Mouse (Mus musculus): ENCODE measurements around the gene Dab1. TPM values are rescaled to one million over a fixed set of nuclear protein-coding genes. Genes with fewer than 3 reads are reported as not detected.

Dab1 gene
- polyA plus RNA-seq, 1 experiment from 2014 or later, result 1.3 TPM

DNA sequence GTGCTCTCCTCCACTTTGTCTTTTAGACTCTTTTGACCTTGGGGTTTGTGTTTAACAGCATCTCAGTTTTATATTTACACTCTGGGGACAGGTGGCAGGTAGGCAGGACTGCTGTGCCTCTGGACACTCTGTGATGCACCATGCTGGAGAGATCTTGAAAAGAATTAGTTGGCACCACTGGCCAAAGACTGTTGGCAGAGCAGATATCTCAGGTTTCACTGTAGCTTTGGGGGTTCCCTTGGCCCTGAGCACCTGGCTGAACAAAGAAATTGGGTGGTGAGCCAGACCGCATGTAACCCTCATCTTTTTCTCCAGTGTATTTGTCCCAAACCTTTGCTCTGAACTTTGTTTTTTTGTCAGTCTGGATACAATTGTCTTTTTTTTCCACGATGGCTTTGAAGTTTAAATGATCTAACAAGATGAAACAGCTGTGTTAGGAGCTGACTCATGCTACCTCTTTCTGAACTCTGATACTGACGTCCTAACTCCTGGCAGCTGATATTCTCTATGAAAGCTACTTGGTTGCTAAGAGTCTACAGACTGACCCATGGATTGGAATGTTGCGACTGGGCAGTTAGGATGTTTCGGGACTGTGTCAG lies 960.9 kb downstream of the Dab1 start:
- Histone ChIP-seq H3K27ac (ENCODE audit: low read length) (no peak overlapping the region), H3K36me3 (ENCODE audit: control insufficient read depth, insufficient read depth) (no peaks in the 10 kb centered on the region), H3K9ac (ENCODE audit: low read depth, low read length) (no peak overlapping the region), H3K27me3 (ENCODE audit: control insufficient read depth, insufficient read depth, low read depth, low read length) (no peaks in the 10 kb centered on the region), H3K4me2 (ENCODE audit: low read depth, low read length) (no peak overlapping the region), H3K4me1 (ENCODE audit: control insufficient read depth, low read depth, low read length) (no peaks in the 10 kb centered on the region), H3K4me3 (ENCODE audit: low read depth, low read length) (no peak overlapping the region), H3K9me3 (replicated peaks; ENCODE audit: control insufficient read depth, low read length) (no peaks in the 10 kb centered on the region)
- ATAC-seq (ENCODE audit: low read depth), result no peak
- 66% methylated on average over 5 of the region's 5 CpGs for WGBS (ENCODE audit: insufficient replicate concordance)

DNA sequence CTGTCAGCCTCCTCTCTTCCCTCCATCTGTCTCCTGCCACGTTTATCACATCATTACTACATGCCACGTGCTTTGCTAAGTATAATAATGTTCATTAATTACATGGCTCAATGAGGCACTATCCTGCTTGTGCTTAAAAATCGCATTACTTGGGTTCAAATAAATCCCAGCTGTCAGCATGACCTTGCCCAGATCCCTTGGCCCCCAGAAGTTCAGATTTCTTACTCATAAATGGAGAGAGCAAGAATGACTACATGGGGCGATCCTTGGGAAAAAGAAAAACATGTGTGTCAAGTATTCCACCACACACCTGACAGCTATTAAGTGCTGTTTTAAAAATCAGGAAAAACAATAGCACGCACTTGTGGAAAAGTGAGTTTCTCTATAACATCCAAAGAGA lies 963.6 kb downstream of the Dab1 start:
- no peak overlapping the region for H3K4me3 ChIP-seq (ENCODE audit: low read depth, low read length)
- H3K4me1 ChIP-seq (ENCODE audit: control insufficient read depth, low read depth, low read length), result no peaks in the 10 kb centered on the region
- no peak for ATAC-seq (ENCODE audit: low read depth)
- no peak overlapping the region for H3K27ac ChIP-seq (ENCODE audit: low read length)
- no peak overlapping the region for H3K4me2 ChIP-seq (ENCODE audit: low read depth, low read length)
- no peak overlapping the region for H3K9ac ChIP-seq (ENCODE audit: low read depth, low read length)
- no peaks in the 10 kb centered on the region for H3K9me3 ChIP-seq (replicated peaks; ENCODE audit: control insufficient read depth, low read length)
- no peaks in the 10 kb centered on the region for H3K36me3 ChIP-seq (ENCODE audit: control insufficient read depth, insufficient read depth)
- H3K27me3 ChIP-seq (ENCODE audit: control insufficient read depth, insufficient read depth, low read depth, low read length), result no peaks in the 10 kb centered on the region
- 51% methylated on average over 5 of the region's 5 CpGs for WGBS (ENCODE audit: insufficient replicate concordance)

DNA sequence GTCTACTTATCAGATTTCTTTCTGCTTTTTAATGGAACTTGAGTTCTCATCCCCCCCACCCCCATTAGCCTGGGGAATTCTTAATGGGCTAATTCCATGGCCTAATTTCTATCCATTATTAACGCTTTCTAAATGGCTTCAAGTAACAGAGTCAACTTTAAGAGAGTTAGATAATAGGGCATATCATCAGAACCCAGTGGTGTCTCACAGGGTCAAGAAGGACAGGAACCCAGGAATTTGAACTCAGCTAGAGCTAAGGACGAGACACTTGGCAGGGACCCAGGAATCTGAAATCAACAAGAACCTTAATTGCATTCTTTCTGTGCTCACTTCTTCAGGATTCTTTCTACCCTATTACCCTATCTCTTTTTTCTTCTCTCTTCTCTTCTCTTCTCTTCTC lies 968.7 kb downstream of the Dab1 start:
- 39% methylated on average over 2 of the region's 2 CpGs for WGBS (ENCODE audit: insufficient replicate concordance)
- H3K36me3 ChIP-seq (ENCODE audit: control insufficient read depth, insufficient read depth), result no peaks in the 10 kb centered on the region

DNA sequence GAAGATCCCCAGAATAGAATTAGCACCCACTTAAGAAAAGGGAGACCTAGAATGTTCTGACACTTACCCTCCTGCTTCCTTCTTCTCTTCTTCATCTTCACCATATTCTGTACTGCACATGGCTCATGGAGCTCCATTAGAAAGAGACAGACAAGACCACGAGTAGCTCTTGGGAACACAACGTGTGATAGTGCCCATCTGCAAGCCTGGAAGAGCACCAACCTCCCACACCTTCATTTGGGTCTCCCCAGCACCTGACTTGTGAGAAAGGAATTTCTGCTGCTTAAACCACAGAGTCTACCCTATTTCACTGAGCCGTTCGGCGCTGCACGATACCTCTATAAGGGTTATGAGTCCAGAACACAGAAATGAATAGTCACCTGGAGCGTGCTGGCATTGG lies 977.8 kb downstream of the Dab1 start:
- H3K4me1 ChIP-seq (ENCODE audit: control insufficient read depth, low read depth, low read length), result no peaks in the 10 kb centered on the region
- H3K9me3 ChIP-seq (replicated peaks; ENCODE audit: control insufficient read depth, low read length), result no peaks in the 10 kb centered on the region
- WGBS (ENCODE audit: insufficient replicate concordance), result 67% methylated on average over 7 of the region's 7 CpGs
- no peaks in the 10 kb centered on the region for H3K36me3 ChIP-seq (ENCODE audit: control insufficient read depth, insufficient read depth)
- ATAC-seq (ENCODE audit: low read depth), result no peak
- H3K27ac ChIP-seq (ENCODE audit: low read length), result no peak overlapping the region
- H3K4me2 ChIP-seq (ENCODE audit: low read depth, low read length), result no peak overlapping the region
- no peaks in the 10 kb centered on the region for H3K27me3 ChIP-seq (ENCODE audit: control insufficient read depth, insufficient read depth, low read depth, low read length)
- no peak overlapping the region for H3K4me3 ChIP-seq (ENCODE audit: low read depth, low read length)
- H3K9ac ChIP-seq (ENCODE audit: low read depth, low read length), result no peak overlapping the region

More for the DNA sequence above, 968.7 kb downstream of the Dab1 start:
- Histone ChIP-seq H3K9ac (ENCODE audit: low read depth, low read length) (no peak overlapping the region), H3K27me3 (ENCODE audit: control insufficient read depth, insufficient read depth, low read depth, low read length) (no peaks in the 10 kb centered on the region), H3K4me3 (ENCODE audit: low read depth, low read length) (no peak overlapping the region), H3K4me1 (ENCODE audit: control insufficient read depth, low read depth, low read length) (no peaks in the 10 kb centered on the region), H3K4me2 (ENCODE audit: low read depth, low read length) (no peak overlapping the region), H3K9me3 (replicated peaks; ENCODE audit: control insufficient read depth, low read length) (no peaks in the 10 kb centered on the region), H3K27ac (ENCODE audit: low read length) (no peak overlapping the region)
- no peak for ATAC-seq (ENCODE audit: low read depth)

DNA sequence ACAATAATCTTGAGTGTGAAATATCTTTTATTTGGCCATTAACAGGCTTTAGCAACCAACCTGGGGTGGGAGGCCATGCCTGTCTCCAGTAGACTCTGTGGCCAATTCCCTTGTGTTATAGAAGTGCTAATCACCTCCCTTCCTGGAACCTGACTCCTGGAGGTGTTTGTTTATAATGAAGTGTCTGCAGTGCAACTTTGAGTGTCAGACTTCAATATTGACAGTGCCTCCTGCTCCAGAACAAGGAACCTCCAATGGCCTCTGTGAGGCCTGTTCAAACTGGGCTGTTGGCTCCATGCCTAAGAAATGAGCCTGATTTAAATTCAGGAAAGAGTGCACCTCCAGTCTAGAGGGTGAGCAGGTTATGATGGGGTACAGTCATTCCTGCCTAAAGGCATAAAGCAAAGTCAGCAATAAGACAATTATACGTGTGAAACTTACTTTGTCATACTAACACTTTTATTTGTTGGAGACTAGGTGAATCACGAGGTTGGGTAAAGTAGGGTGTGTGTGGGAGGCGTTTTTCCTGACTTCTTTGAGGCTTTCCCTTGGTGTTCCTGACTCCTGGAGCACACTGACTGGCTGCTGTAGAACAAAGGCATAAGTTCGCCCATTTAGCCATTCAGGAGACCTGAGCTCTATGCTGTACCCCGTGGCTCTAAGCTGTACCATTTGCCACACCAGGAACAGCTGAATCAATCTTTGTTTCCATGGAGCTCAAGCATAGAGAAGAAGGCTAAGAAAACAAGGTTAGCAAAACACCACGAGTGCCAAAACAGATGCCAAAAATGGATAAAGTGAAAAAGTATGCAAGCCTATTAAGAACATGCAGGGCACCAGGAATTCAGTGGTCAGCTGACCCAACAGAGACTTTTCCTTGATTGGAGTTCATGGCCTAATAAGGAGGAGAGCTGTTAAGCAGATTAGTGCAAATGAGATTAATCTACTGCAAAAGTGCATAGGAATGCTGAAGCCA lies 978.6 kb downstream of the Dab1 start:
- Histone ChIP-seq H3K36me3 (ENCODE audit: control insufficient read depth, insufficient read depth) (no peaks in the 10 kb centered on the region), H3K4me3 (ENCODE audit: low read depth, low read length) (no peak overlapping the region), H3K9ac (ENCODE audit: low read depth, low read length) (no peak overlapping the region), H3K27me3 (ENCODE audit: control insufficient read depth, insufficient read depth, low read depth, low read length) (no peaks in the 10 kb centered on the region), H3K27ac (ENCODE audit: low read length) (no peak overlapping the region), H3K4me1 (ENCODE audit: control insufficient read depth, low read depth, low read length) (no peaks in the 10 kb centered on the region), H3K4me2 (ENCODE audit: low read depth, low read length) (no peak overlapping the region), H3K9me3 (replicated peaks; ENCODE audit: control insufficient read depth, low read length) (no peaks in the 10 kb centered on the region)
- no peak for ATAC-seq (ENCODE audit: low read depth)
- 49% methylated on average over 6 of the region's 6 CpGs for WGBS (ENCODE audit: insufficient replicate concordance)

DNA sequence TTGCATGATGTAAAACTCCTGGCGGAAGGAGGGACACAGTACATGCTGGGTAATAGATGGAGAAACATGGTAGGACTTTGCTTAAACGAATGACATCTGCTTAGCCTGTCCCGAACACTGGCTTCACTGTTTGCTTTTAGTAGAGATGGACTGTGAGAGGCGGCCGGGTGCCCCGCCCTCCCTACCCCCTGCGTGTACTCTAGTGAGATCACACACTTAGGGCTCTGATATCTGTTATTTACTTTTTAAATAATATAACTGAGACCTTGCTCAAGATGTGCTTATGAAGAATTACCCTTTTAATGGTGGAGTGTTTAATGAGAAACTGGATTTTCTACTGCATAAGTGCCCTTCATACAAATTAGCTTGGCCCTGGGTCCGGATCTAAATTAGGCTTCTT lies 983.6 kb downstream of the Dab1 start:
- ATAC-seq (ENCODE audit: low read depth), result no peak
- no peak overlapping the region for H3K27ac ChIP-seq (ENCODE audit: low read length)
- no peak overlapping the region for H3K4me3 ChIP-seq (ENCODE audit: low read depth, low read length)
- no peaks in the 10 kb centered on the region for H3K9me3 ChIP-seq (replicated peaks; ENCODE audit: control insufficient read depth, low read length)
- H3K36me3 ChIP-seq (ENCODE audit: control insufficient read depth, insufficient read depth), result no peaks in the 10 kb centered on the region
- 65% methylated on average over 8 of the region's 8 CpGs for WGBS (ENCODE audit: insufficient replicate concordance)
- no peak overlapping the region for H3K4me2 ChIP-seq (ENCODE audit: low read depth, low read length)
- H3K27me3 ChIP-seq (ENCODE audit: control insufficient read depth, insufficient read depth, low read depth, low read length), result no peaks in the 10 kb centered on the region
- no peaks in the 10 kb centered on the region for H3K4me1 ChIP-seq (ENCODE audit: control insufficient read depth, low read depth, low read length)
- no peak overlapping the region for H3K9ac ChIP-seq (ENCODE audit: low read depth, low read length)

DNA sequence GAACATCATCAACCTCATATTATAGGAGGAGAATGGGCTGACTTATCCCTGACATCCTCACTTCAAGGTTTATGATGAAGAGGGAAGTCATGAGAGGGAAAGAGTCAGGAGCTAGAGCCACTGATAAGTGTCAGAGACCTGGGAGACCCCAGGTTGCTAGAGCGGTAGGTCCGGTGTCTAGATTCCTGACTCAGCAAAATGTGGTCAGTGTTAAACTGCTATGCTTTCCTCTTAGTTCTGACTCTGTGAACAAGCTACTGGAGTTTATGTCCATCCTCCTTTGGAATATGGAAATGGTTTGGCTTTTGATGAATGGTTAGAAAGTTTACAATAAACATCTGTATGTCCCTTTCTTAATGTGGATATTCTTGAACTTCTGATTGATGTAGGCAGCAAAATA lies 985.1 kb downstream of the Dab1 start:
- 61% methylated on average over 2 of the region's 2 CpGs for WGBS (ENCODE audit: insufficient replicate concordance)
- no peaks in the 10 kb centered on the region for H3K4me1 ChIP-seq (ENCODE audit: control insufficient read depth, low read depth, low read length)
- ATAC-seq (ENCODE audit: low read depth), result no peak
- H3K27ac ChIP-seq (ENCODE audit: low read length), result no peak overlapping the region
- H3K4me2 ChIP-seq (ENCODE audit: low read depth, low read length), result no peak overlapping the region
- H3K9me3 ChIP-seq (replicated peaks; ENCODE audit: control insufficient read depth, low read length), result no peaks in the 10 kb centered on the region
- H3K36me3 ChIP-seq (ENCODE audit: control insufficient read depth, insufficient read depth), result no peaks in the 10 kb centered on the region
- H3K27me3 ChIP-seq (ENCODE audit: control insufficient read depth, insufficient read depth, low read depth, low read length), result no peaks in the 10 kb centered on the region
- no peak overlapping the region for H3K4me3 ChIP-seq (ENCODE audit: low read depth, low read length)
- no peak overlapping the region for H3K9ac ChIP-seq (ENCODE audit: low read depth, low read length)

DNA sequence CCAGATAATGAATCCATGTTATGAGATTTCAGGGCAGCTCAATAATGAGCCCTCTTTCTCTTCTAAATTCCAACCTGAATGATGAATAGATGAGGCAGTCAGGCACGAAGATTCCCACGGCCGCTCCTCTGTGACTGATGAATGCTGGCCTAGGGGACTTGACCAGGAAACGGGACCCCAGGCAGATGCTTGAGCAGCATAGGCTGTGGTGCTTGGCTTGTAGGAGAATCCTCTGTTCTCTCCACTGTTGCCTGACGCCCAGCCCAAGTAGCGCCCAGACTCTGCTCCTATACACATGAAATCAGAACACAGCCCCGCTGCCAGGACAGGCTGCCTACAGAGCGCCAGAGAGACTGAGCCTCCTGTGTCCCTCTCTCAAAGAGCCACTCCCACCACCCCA lies 987.7 kb downstream of the Dab1 start:
- Histone ChIP-seq H3K27me3 (ENCODE audit: control insufficient read depth, insufficient read depth, low read depth, low read length) (no peaks in the 10 kb centered on the region), H3K4me1 (ENCODE audit: control insufficient read depth, low read depth, low read length) (no peaks in the 10 kb centered on the region), H3K9me3 (replicated peaks; ENCODE audit: control insufficient read depth, low read length) (no peaks in the 10 kb centered on the region), H3K4me2 (ENCODE audit: low read depth, low read length) (no peak overlapping the region), H3K36me3 (ENCODE audit: control insufficient read depth, insufficient read depth) (no peaks in the 10 kb centered on the region), H3K4me3 (ENCODE audit: low read depth, low read length) (no peak overlapping the region), H3K9ac (ENCODE audit: low read depth, low read length) (no peak overlapping the region), H3K27ac (ENCODE audit: low read length) (no peak overlapping the region)
- no peak for ATAC-seq (ENCODE audit: low read depth)
- 69% methylated on average over 8 of the region's 8 CpGs for WGBS (ENCODE audit: insufficient replicate concordance)

DNA sequence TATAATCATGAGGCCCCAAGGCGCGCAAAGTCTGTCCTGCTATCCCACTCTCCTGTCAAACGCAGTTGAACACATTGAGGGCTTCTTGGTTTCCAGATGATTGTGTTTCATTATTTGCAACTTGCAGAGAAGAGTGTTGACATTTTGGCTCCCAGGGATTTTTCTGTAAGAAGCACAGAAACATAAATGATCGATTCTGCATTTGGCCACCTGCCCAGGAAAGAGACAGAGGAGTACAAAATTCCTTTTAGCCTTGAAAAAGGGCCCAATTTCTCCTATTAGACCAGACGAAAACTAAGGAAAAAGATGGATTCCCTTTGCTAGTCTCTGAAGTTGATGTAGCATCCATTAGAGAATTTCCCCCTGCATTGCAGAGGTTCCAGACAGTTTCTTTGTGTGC lies 988.5 kb downstream of the Dab1 start:
- Histone ChIP-seq H3K27ac (ENCODE audit: low read length) (no peak overlapping the region), H3K27me3 (ENCODE audit: control insufficient read depth, insufficient read depth, low read depth, low read length) (no peaks in the 10 kb centered on the region)

More for the DNA sequence above, 988.5 kb downstream of the Dab1 start:
- Histone ChIP-seq H3K36me3 (ENCODE audit: control insufficient read depth, insufficient read depth) (no peaks in the 10 kb centered on the region), H3K4me3 (ENCODE audit: low read depth, low read length) (no peak overlapping the region), H3K9me3 (replicated peaks; ENCODE audit: control insufficient read depth, low read length) (no peaks in the 10 kb centered on the region), H3K9ac (ENCODE audit: low read depth, low read length) (no peak overlapping the region), H3K4me2 (ENCODE audit: low read depth, low read length) (no peak overlapping the region), H3K4me1 (ENCODE audit: control insufficient read depth, low read depth, low read length) (no peaks in the 10 kb centered on the region)
- 66% methylated on average over 5 of the region's 5 CpGs for WGBS (ENCODE audit: insufficient replicate concordance)
- no peak for ATAC-seq (ENCODE audit: low read depth)

All from liver, embryonic 16.5 days (tissue).